Mouse (Mus musculus) limb, embryonic 12.5 days (tissue): Measurements from ENCODE around the gene Gm20817. TPM values are rescaled to one million over a fixed set of nuclear protein-coding genes. Genes with fewer than 3 reads are reported as not detected.
"Not testable (repeated sequence)": the region's sequence is repeated elsewhere in the genome, so short reads cannot be mapped to it uniquely, and the experiment has no call there.

Experiments used
- ATAC-seq: fragments of 200-750 bp; cut with Nextera tagmentation; 2 replicates; pipeline ENCODE4 v1.8.0; 2017; ENCODE audit warnings: low read depth, moderate TSS enrichment; ENCODE audit not compliant: insufficient number of reproducible peaks, insufficient read depth, low FRiP score, low TSS enrichment
- H3K27ac ChIP-seq: fragments of 300-500 bp; sonication (generic); 2 replicates; pipeline ENCODE4 v1.5.1; 2016; ENCODE audit warnings: mild to moderate bottlenecking, moderate library complexity
- H3K27me3 ChIP-seq: fragments of 300-500 bp; sonication (generic); 2 replicates; pipeline ENCODE4 v1.6.1; 2016; ENCODE audit warnings: mild to moderate bottlenecking, moderate library complexity
- H3K36me3 ChIP-seq: fragments of 300-500 bp; sonication (generic); 2 replicates; pipeline ENCODE4 v1.6.1; 2016; ENCODE audit warnings: mild to moderate bottlenecking, moderate library complexity
- H3K4me1 ChIP-seq: fragments of 300-500 bp; sonication (generic); replicated peaks from 2 replicates; pipeline ENCODE4 v1.6.1; 2016
- H3K4me2 ChIP-seq: fragments of 300-500 bp; sonication (generic); 2 replicates; pipeline ENCODE4 v1.6.1; 2016; ENCODE audit warnings: mild to moderate bottlenecking, moderate library complexity
- H3K4me3 ChIP-seq: fragments of 300-500 bp; sonication (generic); replicated peaks from 2 replicates; pipeline ENCODE4 v1.5.1; 2016; ENCODE audit warnings: mild to moderate bottlenecking
- H3K9ac ChIP-seq: fragments of 300-500 bp; sonication (generic); replicated peaks from 2 replicates; pipeline ENCODE4 v1.6.1; 2016; ENCODE audit warnings: mild to moderate bottlenecking, moderate library complexity
- H3K9me3 ChIP-seq: fragments of 300-500 bp; sonication (generic); 2 replicates; pipeline ENCODE4 v1.6.1; 2016; ENCODE audit warnings: mild to moderate bottlenecking, moderate library complexity
- WGBS: fragments of 180-500 bp; shearing (Covaris S2); methylation state at CpG from one replicate; pipeline ENCODE4 v1.1.7; 2016; 5-methylcytosine and 5-hydroxymethylcytosine counted together
- polyA plus RNA-seq: library from polyadenylated mRNA; unstranded; fragments of >200 nt; fragmentation: Nextera tagmentation; extraction: Ambion mirVana; gene quantifications from 2 replicates; pipeline ENCODE4 v1.2.1, GENCODE M21; 2016

Gm20817 gene
- polyA plus RNA-seq, result not detected in 2 replicates

DNA sequence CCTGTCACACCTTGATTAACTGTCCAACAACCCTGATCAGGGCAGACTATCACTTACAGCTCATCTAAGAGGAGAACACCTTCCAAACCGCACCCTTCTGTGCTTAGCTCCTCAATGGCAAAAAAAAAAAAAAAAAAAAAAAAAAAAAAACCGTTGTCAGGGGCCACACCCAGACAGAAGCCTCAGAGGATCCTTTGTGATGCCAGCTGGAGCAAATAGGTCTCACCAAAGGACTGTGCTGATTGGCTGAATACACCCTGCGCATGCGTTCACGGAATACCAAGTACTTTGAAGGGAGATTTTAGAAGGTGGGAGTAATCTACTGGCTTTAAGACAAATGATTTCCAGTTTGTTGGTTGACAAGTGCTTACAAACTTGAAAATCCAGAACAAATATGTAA is at the start of gene Gm20817:
Gene Gm20817 (minus strand): TSS at position 101 of the 400 bp plus-strand sequence.
- not testable (repeated sequence) for H3K9me3 ChIP-seq, H3K36me3 ChIP-seq, H3K4me1 ChIP-seq, H3K9ac ChIP-seq, H3K27ac ChIP-seq, H3K27me3 ChIP-seq, H3K4me2 ChIP-seq, ATAC-seq, H3K4me3 ChIP-seq
- no CpG with 5 or more reads among the region's 5 CpGs for WGBS
